Mouse (Mus musculus): ENCODE measurements at regions not wholly inside any gene's neighbourhood (a gene's known extent, or its start where the extent isn't known, plus 50 kb on each side); places are given as distances from the start of the nearest gene placed in this dataset.

DNA sequence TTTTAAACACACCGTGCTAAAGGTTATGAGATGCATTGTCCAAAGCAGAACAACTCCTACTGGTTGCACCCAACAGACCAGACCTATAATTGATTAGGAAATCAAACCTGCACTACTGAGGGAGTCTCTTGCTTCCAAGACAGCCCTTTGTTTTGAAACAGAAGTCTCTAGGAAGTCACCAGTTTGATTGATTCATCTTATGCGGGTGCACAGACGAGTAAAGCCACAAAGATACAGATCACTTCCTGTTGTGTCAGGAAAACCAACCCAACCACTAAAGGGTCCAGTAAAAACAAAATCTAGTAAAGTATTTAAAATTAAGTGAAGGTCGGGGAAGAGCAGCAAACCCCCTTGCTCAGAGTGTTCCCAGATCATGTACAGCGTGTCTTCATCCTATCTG is 58.3 kb upstream of the N6amt1 start:
- H3K4me3 ChIP-seq (ENCODE audit: low read length) = no peak overlapping the region
- H3K4me1 ChIP-seq (ENCODE audit: control insufficient read depth, insufficient read depth, low read length) = no peaks in the 10 kb centered on the region
- H3K27me3 ChIP-seq (replicated peaks; ENCODE audit: control insufficient read depth, insufficient read depth, low read length) = no peaks in the 10 kb centered on the region
- no peaks in the 10 kb centered on the region for H3K9me3 ChIP-seq (ENCODE audit: control insufficient read depth, low read length)
- no peak overlapping the region for H3K27ac ChIP-seq (ENCODE audit: low read length)
- no peak for ATAC-seq
- H3K9ac ChIP-seq (ENCODE audit: low read depth, low read length) = no peak overlapping the region
- no peak overlapping the region for H3K4me2 ChIP-seq (ENCODE audit: low read depth, low read length)
- 81% methylated on average over 5 of the region's 5 CpGs for WGBS
- H3K36me3 ChIP-seq (ENCODE audit: control insufficient read depth, insufficient read depth, low read length) = no peaks in the 10 kb centered on the region

GRCm38 (mm10) chr16:87292826-87293225 is 61.2 kb upstream of the N6amt1 start:
- ATAC-seq = no peak
- no peaks in the 10 kb centered on the region for H3K9me3 ChIP-seq (ENCODE audit: control insufficient read depth, low read length)
- no peaks in the 10 kb centered on the region for H3K36me3 ChIP-seq (ENCODE audit: control insufficient read depth, insufficient read depth, low read length)
- H3K27ac ChIP-seq (ENCODE audit: low read length) = no peak overlapping the region
- H3K4me1 ChIP-seq (ENCODE audit: control insufficient read depth, insufficient read depth, low read length) = no peaks in the 10 kb centered on the region
- H3K27me3 ChIP-seq (replicated peaks; ENCODE audit: control insufficient read depth, insufficient read depth, low read length) = no peaks in the 10 kb centered on the region
- no peak overlapping the region for H3K4me3 ChIP-seq (ENCODE audit: low read length)
- 95% methylated on average over 1 of the region's 1 CpGs for WGBS
- no peak overlapping the region for H3K9ac ChIP-seq (ENCODE audit: low read depth, low read length)
- no peak overlapping the region for H3K4me2 ChIP-seq (ENCODE audit: low read depth, low read length)

- H3K27ac ChIP-seq (ENCODE audit: low read length) = no peak overlapping the region
- no peaks in the 10 kb centered on the region for H3K9me3 ChIP-seq (ENCODE audit: control insufficient read depth, low read length)
- WGBS = 77% methylated on average over 2 of the region's 2 CpGs
- H3K4me1 ChIP-seq (ENCODE audit: control insufficient read depth, insufficient read depth, low read length) = no peaks in the 10 kb centered on the region
- no peak overlapping the region for H3K9ac ChIP-seq (ENCODE audit: low read depth, low read length)
- ATAC-seq = no peak
- no peak overlapping the region for H3K4me3 ChIP-seq (ENCODE audit: low read length)
- no peaks in the 10 kb centered on the region for H3K27me3 ChIP-seq (replicated peaks; ENCODE audit: control insufficient read depth, insufficient read depth, low read length)
- H3K4me2 ChIP-seq (ENCODE audit: low read depth, low read length) = no peak overlapping the region
- no peaks in the 10 kb centered on the region for H3K36me3 ChIP-seq (ENCODE audit: control insufficient read depth, insufficient read depth, low read length)
Measured at GRCm38 (mm10) chr16:87291716-87292115, 62.3 kb upstream of the N6amt1 start.

- H3K27me3 ChIP-seq (replicated peaks; ENCODE audit: control insufficient read depth, insufficient read depth, low read length) = no peaks in the 10 kb centered on the region
- no peak overlapping the region for H3K27ac ChIP-seq (ENCODE audit: low read length)
- 67% methylated on average over 2 of the region's 2 CpGs for WGBS
- no peaks in the 10 kb centered on the region for H3K4me1 ChIP-seq (ENCODE audit: control insufficient read depth, insufficient read depth, low read length)
- ATAC-seq = peak; percentile 58; the same call in 1 of the 2 replicates
- no peaks in the 10 kb centered on the region for H3K9me3 ChIP-seq (ENCODE audit: control insufficient read depth, low read length)
- no peak overlapping the region for H3K4me3 ChIP-seq (ENCODE audit: low read length)
- H3K36me3 ChIP-seq (ENCODE audit: control insufficient read depth, insufficient read depth, low read length) = no peaks in the 10 kb centered on the region
- no peak overlapping the region for H3K4me2 ChIP-seq (ENCODE audit: low read depth, low read length)
- no peak overlapping the region for H3K9ac ChIP-seq (ENCODE audit: low read depth, low read length)
Measured at GRCm38 (mm10) chr16:87285639-87286038, 68.3 kb upstream of the N6amt1 start.

DNA sequence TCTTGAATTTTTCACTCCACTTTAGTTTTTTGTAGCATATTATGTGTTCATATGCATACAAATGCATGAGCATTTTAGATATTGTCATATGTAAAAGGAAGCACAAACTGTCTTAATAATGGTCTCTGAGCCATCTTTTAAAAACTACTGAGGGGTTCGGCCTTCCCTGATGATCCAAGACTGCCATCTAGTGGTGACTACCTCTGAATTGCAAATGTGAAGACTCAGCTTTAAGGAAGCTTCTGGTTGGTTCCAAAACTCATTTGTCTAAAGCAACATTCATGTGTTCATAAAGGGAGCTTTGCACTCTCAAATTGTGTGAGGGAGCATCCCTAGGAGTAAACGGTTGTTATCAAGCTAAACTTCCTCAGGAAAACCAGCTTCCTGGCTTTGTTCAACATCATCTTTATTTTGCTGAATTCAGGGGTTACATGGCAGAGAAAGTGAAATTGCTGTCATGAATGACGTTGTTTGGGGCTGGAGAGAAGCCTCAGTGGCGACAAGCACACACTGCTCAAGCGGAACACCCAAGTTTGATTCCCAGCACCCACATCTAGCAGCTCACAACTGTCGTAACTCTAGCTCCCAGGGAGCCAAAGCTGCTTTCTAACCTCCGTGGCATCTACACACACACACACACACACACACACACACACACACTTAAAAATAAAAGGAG is 69.0 kb upstream of the N6amt1 start:
- Histone ChIP-seq H3K9ac (ENCODE audit: low read depth, low read length) (no peak overlapping the region), H3K36me3 (ENCODE audit: control insufficient read depth, insufficient read depth, low read length) (no peaks in the 10 kb centered on the region), H3K27me3 (replicated peaks; ENCODE audit: control insufficient read depth, insufficient read depth, low read length) (no peaks in the 10 kb centered on the region), H3K27ac (ENCODE audit: low read length) (no peak overlapping the region), H3K4me3 (ENCODE audit: low read length) (no peak overlapping the region), H3K4me1 (ENCODE audit: control insufficient read depth, insufficient read depth, low read length) (no peaks in the 10 kb centered on the region), H3K9me3 (ENCODE audit: control insufficient read depth, low read length) (no peaks in the 10 kb centered on the region), H3K4me2 (ENCODE audit: low read depth, low read length) (no peak overlapping the region)
- 56% methylated on average over 7 of the region's 7 CpGs for WGBS
- no peak for ATAC-seq

DNA sequence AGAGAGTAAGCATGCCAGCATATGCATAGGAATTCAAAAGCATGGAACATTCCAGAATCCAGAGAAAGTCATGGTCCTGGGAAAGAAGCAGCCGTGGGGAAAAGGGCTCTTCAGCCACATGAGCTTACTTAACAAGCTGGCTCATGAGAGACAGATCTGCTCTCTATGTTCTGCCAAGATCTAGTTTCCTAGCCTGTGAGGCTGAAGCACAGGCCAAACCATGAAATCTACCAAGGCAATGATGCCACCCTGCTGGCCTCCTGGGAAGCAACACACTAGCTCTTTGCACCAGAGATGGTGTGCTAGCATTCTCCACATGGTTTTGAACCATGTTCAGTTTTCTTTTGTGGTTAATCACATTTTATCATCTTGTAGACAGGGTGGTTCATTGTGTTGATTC is 75.5 kb upstream of the N6amt1 start:
- H3K4me3 ChIP-seq (ENCODE audit: low read length) = no peak overlapping the region
- no peak overlapping the region for H3K9ac ChIP-seq (ENCODE audit: low read depth, low read length)
- no peaks in the 10 kb centered on the region for H3K27me3 ChIP-seq (replicated peaks; ENCODE audit: control insufficient read depth, insufficient read depth, low read length)
- ATAC-seq = no peak
- 75% methylated on average over 1 of the region's 1 CpGs for WGBS
- H3K27ac ChIP-seq (ENCODE audit: low read length) = no peak overlapping the region
- H3K36me3 ChIP-seq (ENCODE audit: control insufficient read depth, insufficient read depth, low read length) = no peaks in the 10 kb centered on the region
- H3K4me1 ChIP-seq (ENCODE audit: control insufficient read depth, insufficient read depth, low read length) = no peaks in the 10 kb centered on the region
- H3K4me2 ChIP-seq (ENCODE audit: low read depth, low read length) = no peak overlapping the region
- no peaks in the 10 kb centered on the region for H3K9me3 ChIP-seq (ENCODE audit: control insufficient read depth, low read length)

DNA sequence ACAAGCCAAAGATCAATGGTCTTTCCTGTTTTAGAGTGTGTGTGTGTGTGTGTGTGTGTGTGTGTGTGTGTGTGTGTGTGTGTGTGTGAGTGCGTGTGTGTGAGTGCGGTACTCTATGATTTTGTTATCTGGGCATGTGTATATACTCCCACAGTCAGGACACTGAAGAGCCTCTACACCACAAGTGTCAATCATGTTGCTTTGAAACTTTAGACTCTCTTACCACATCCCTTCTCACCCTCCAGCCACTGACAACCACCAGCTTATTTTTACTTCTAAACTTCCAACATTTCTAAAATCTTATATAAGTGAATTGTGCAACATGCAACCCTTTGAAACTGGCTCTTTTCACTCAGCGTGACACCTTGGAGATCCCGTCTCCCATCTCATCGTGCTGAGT is 81.6 kb upstream of the N6amt1 start:
- Histone ChIP-seq H3K9ac (ENCODE audit: low read depth, low read length) (no peak overlapping the region), H3K9me3 (ENCODE audit: control insufficient read depth, low read length) (no peaks in the 10 kb centered on the region), H3K36me3 (ENCODE audit: control insufficient read depth, insufficient read depth, low read length) (no peaks in the 10 kb centered on the region), H3K4me3 (ENCODE audit: low read length) (no peak overlapping the region), H3K4me2 (ENCODE audit: low read depth, low read length) (no peak overlapping the region), H3K4me1 (ENCODE audit: control insufficient read depth, insufficient read depth, low read length) (no peaks in the 10 kb centered on the region), H3K27ac (ENCODE audit: low read length) (no peak overlapping the region), H3K27me3 (replicated peaks; ENCODE audit: control insufficient read depth, insufficient read depth, low read length) (no peaks in the 10 kb centered on the region)
- no peak for ATAC-seq
- WGBS = 81% methylated on average over 5 of the region's 5 CpGs

GRCm38 (mm10) chr16:87267954-87268804 is 85.8 kb upstream of the N6amt1 start:
- H3K36me3 ChIP-seq (ENCODE audit: control insufficient read depth, insufficient read depth, low read length) = no peaks in the 10 kb centered on the region
- no peak overlapping the region for H3K27ac ChIP-seq (ENCODE audit: low read length)
- no peak overlapping the region for H3K4me3 ChIP-seq (ENCODE audit: low read length)
- peaks cover 5% of the 10 kb centered on the region; the same call in 1 of the 2 replicates for H3K4me1 ChIP-seq (ENCODE audit: control insufficient read depth, insufficient read depth, low read length)
- ATAC-seq = no peak
- no peak overlapping the region for H3K4me2 ChIP-seq (ENCODE audit: low read depth, low read length)
- 68% methylated on average over 9 of the region's 9 CpGs for WGBS
- no peaks in the 10 kb centered on the region for H3K9me3 ChIP-seq (ENCODE audit: control insufficient read depth, low read length)
- no peak overlapping the region for H3K9ac ChIP-seq (ENCODE audit: low read depth, low read length)
- H3K27me3 ChIP-seq (replicated peaks; ENCODE audit: control insufficient read depth, insufficient read depth, low read length) = no peaks in the 10 kb centered on the region

GRCm38 (mm10) chr16:87267517-87267916 is 86.5 kb upstream of the N6amt1 start:
- H3K9ac ChIP-seq (ENCODE audit: low read depth, low read length) = no peak overlapping the region

More at GRCm38 (mm10) chr16:87267517-87267916, 86.5 kb upstream of the N6amt1 start:
- ATAC-seq = no peak
- WGBS = 86% methylated on average over 4 of the region's 4 CpGs
- H3K9me3 ChIP-seq (ENCODE audit: control insufficient read depth, low read length) = no peaks in the 10 kb centered on the region
- peaks cover 5% of the 10 kb centered on the region; the same call in 1 of the 2 replicates for H3K4me1 ChIP-seq (ENCODE audit: control insufficient read depth, insufficient read depth, low read length)
- H3K36me3 ChIP-seq (ENCODE audit: control insufficient read depth, insufficient read depth, low read length) = no peaks in the 10 kb centered on the region
- no peaks in the 10 kb centered on the region for H3K27me3 ChIP-seq (replicated peaks; ENCODE audit: control insufficient read depth, insufficient read depth, low read length)
- H3K27ac ChIP-seq (ENCODE audit: low read length) = no peak overlapping the region
- no peak overlapping the region for H3K4me2 ChIP-seq (ENCODE audit: low read depth, low read length)
- H3K4me3 ChIP-seq (ENCODE audit: low read length) = no peak overlapping the region
